Mouse (Mus musculus): ENCODE measurements around the gene Scarf1. TPM values are rescaled to one million over a fixed set of nuclear protein-coding genes. Genes with fewer than 3 reads are reported as not detected.

Gene Scarf1
- polyA plus RNA-seq, 1 experiment from 2014 or later, result 4.4 TPM

GRCm38 (mm10) chr11:75561410-75561791, 48.1 kb downstream of the Scarf1 start:
- Histone ChIP-seq H3K9me3 (ENCODE audit: control insufficient read depth, low read length) (no peaks in the 10 kb centered on the region), H3K4me2 (ENCODE audit: low read depth) (no peak overlapping the region), H3K4me1 (ENCODE audit: control insufficient read depth, insufficient read depth, low read length) (no peaks in the 10 kb centered on the region), H3K27ac (ENCODE audit: low read depth, low read length) (no peak overlapping the region), H3K9ac (ENCODE audit: low read length) (no peak overlapping the region), H3K27me3 (ENCODE audit: control insufficient read depth, insufficient read depth, low read length) (no peaks in the 10 kb centered on the region), H3K36me3 (ENCODE audit: control insufficient read depth, insufficient read depth, low read length) (no peaks in the 10 kb centered on the region), H3K4me3 (ENCODE audit: low read depth, low read length) (no peak overlapping the region)
- 88% methylated on average over 5 of the region's 5 CpGs for WGBS
- peak; percentile 2 for DNase-seq (ENCODE audit: low spot score)
- no peak for ATAC-seq (ENCODE audit: insufficient read depth, low FRiP score, low TSS enrichment)

GRCm38 (mm10) chr11:75562840-75563239, 49.5 kb downstream of the Scarf1 start:
- peak; percentile 4 for DNase-seq (ENCODE audit: low spot score)
- Histone ChIP-seq H3K27ac (ENCODE audit: low read depth, low read length) (no peak overlapping the region), H3K9me3 (ENCODE audit: control insufficient read depth, low read length) (no peaks in the 10 kb centered on the region), H3K36me3 (ENCODE audit: control insufficient read depth, insufficient read depth, low read length) (no peaks in the 10 kb centered on the region), H3K9ac (ENCODE audit: low read length) (no peak overlapping the region), H3K27me3 (ENCODE audit: control insufficient read depth, insufficient read depth, low read length) (no peaks in the 10 kb centered on the region), H3K4me2 (ENCODE audit: low read depth) (no peak overlapping the region), H3K4me1 (ENCODE audit: control insufficient read depth, insufficient read depth, low read length) (no peaks in the 10 kb centered on the region), H3K4me3 (ENCODE audit: low read depth, low read length) (no peak overlapping the region)
- no peak for ATAC-seq (ENCODE audit: insufficient read depth, low FRiP score, low TSS enrichment)
- WGBS, result 86% methylated on average over 8 of the region's 8 CpGs

GRCm38 (mm10) chr11:75563851-75564548, 50.7 kb downstream of the Scarf1 start:
- Histone ChIP-seq H3K4me1 (ENCODE audit: control insufficient read depth, insufficient read depth, low read length) (no peaks in the 10 kb centered on the region), H3K27me3 (ENCODE audit: control insufficient read depth, insufficient read depth, low read length) (no peaks in the 10 kb centered on the region), H3K4me3 (ENCODE audit: low read depth, low read length) (no peak overlapping the region), H3K9ac (ENCODE audit: low read length) (no peak overlapping the region), H3K4me2 (ENCODE audit: low read depth) (no peak overlapping the region), H3K9me3 (ENCODE audit: control insufficient read depth, low read length) (no peaks in the 10 kb centered on the region), H3K36me3 (ENCODE audit: control insufficient read depth, insufficient read depth, low read length) (no peaks in the 10 kb centered on the region; the same call in 1 of the 2 replicates), H3K27ac (ENCODE audit: low read depth, low read length) (no peak overlapping the region)
- ATAC-seq (ENCODE audit: insufficient read depth, low FRiP score, low TSS enrichment) (no peak), DNase-seq (ENCODE audit: low spot score) (peak; percentile 7)
- WGBS, result 80% methylated on average over 18 of the region's 18 CpGs

- no peaks in the 10 kb centered on the region for H3K9me3 ChIP-seq (ENCODE audit: control insufficient read depth, low read length)
- H3K27me3 ChIP-seq (ENCODE audit: control insufficient read depth, insufficient read depth, low read length), result no peaks in the 10 kb centered on the region
- DNase-seq (ENCODE audit: low spot score), result no peak
- no peaks in the 10 kb centered on the region for H3K4me1 ChIP-seq (ENCODE audit: control insufficient read depth, insufficient read depth, low read length)
- ATAC-seq (ENCODE audit: insufficient read depth, low FRiP score, low TSS enrichment), result no peak
- H3K27ac ChIP-seq (ENCODE audit: low read depth, low read length), result no peak overlapping the region
- no peak overlapping the region for H3K9ac ChIP-seq (ENCODE audit: low read length)
- no peak overlapping the region for H3K4me2 ChIP-seq (ENCODE audit: low read depth)
- 86% methylated on average over 2 of the region's 2 CpGs for WGBS
- no peak overlapping the region for H3K4me3 ChIP-seq (ENCODE audit: low read depth, low read length)
- no peaks in the 10 kb centered on the region; the same call in 1 of the 2 replicates for H3K36me3 ChIP-seq (ENCODE audit: control insufficient read depth, insufficient read depth, low read length)
These were observed 52.5 kb downstream of the Scarf1 start for GRCm38 (mm10) chr11:75565849-75566248.

GRCm38 (mm10) chr11:75566276-75567196, 53.2 kb downstream of the Scarf1 start:
- Histone ChIP-seq H3K9me3 (ENCODE audit: control insufficient read depth, low read length) (no peaks in the 10 kb centered on the region), H3K27me3 (ENCODE audit: control insufficient read depth, insufficient read depth, low read length) (no peaks in the 10 kb centered on the region), H3K4me3 (ENCODE audit: low read depth, low read length) (no peak overlapping the region), H3K4me1 (ENCODE audit: control insufficient read depth, insufficient read depth, low read length) (no peaks in the 10 kb centered on the region), H3K36me3 (ENCODE audit: control insufficient read depth, insufficient read depth, low read length) (no peaks in the 10 kb centered on the region; the same call in 1 of the 2 replicates), H3K4me2 (ENCODE audit: low read depth) (no peak overlapping the region), H3K27ac (ENCODE audit: low read depth, low read length) (no peak overlapping the region), H3K9ac (ENCODE audit: low read length) (no peak overlapping the region)
- no peak for DNase-seq (ENCODE audit: low spot score)
- WGBS, result 87% methylated on average over 13 of the region's 13 CpGs
- no peak for ATAC-seq (ENCODE audit: insufficient read depth, low FRiP score, low TSS enrichment)

GRCm38 (mm10) chr11:75567346-75568114, 54.2 kb downstream of the Scarf1 start:
- DNase-seq (ENCODE audit: low spot score) (no peak), ATAC-seq (ENCODE audit: insufficient read depth, low FRiP score, low TSS enrichment) (no peak)
- 74% methylated on average over 9 of the region's 9 CpGs for WGBS
- no peaks in the 10 kb centered on the region; the same call in 1 of the 2 replicates for H3K36me3 ChIP-seq (ENCODE audit: control insufficient read depth, insufficient read depth, low read length)
- H3K27ac ChIP-seq (ENCODE audit: low read depth, low read length), result no peak overlapping the region
- no peak overlapping the region for H3K4me3 ChIP-seq (ENCODE audit: low read depth, low read length)
- no peak overlapping the region for H3K9ac ChIP-seq (ENCODE audit: low read length)
- H3K4me2 ChIP-seq (ENCODE audit: low read depth), result no peak overlapping the region
- H3K9me3 ChIP-seq (ENCODE audit: control insufficient read depth, low read length), result no peaks in the 10 kb centered on the region
- peaks cover 5% of the 10 kb centered on the region for H3K4me1 ChIP-seq (ENCODE audit: control insufficient read depth, insufficient read depth, low read length)
- H3K27me3 ChIP-seq (ENCODE audit: control insufficient read depth, insufficient read depth, low read length), result no peaks in the 10 kb centered on the region

- Histone ChIP-seq H3K4me1 (ENCODE audit: control insufficient read depth, insufficient read depth, low read length) (peaks cover 10% of the 10 kb centered on the region), H3K9me3 (ENCODE audit: control insufficient read depth, low read length) (no peaks in the 10 kb centered on the region), H3K9ac (ENCODE audit: low read length) (no peak overlapping the region), H3K27me3 (ENCODE audit: control insufficient read depth, insufficient read depth, low read length) (no peaks in the 10 kb centered on the region), H3K27ac (ENCODE audit: low read depth, low read length) (no peak overlapping the region), H3K4me2 (ENCODE audit: low read depth) (no peak overlapping the region), H3K4me3 (ENCODE audit: low read depth, low read length) (no peak overlapping the region), H3K36me3 (ENCODE audit: control insufficient read depth, insufficient read depth, low read length) (no peaks in the 10 kb centered on the region; the same call in 1 of the 2 replicates)
- DNase-seq (ENCODE audit: low spot score) (peak; percentile 2), ATAC-seq (ENCODE audit: insufficient read depth, low FRiP score, low TSS enrichment) (no peak)
- 93% methylated on average over 6 of the region's 6 CpGs for WGBS
These were observed 54.8 kb downstream of the Scarf1 start for GRCm38 (mm10) chr11:75568115-75568511.

- WGBS, result 91% methylated on average over 12 of the region's 12 CpGs
- no peaks in the 10 kb centered on the region for H3K9me3 ChIP-seq (ENCODE audit: control insufficient read depth, low read length)
- no peak for ATAC-seq (ENCODE audit: insufficient read depth, low FRiP score, low TSS enrichment)
These were observed 55.6 kb downstream of the Scarf1 start for GRCm38 (mm10) chr11:75568962-75569361.

More at GRCm38 (mm10) chr11:75568962-75569361, 55.6 kb downstream of the Scarf1 start:
- no peak overlapping the region for H3K27ac ChIP-seq (ENCODE audit: low read depth, low read length)
- H3K4me3 ChIP-seq (ENCODE audit: low read depth, low read length), result no peak overlapping the region
- H3K27me3 ChIP-seq (ENCODE audit: control insufficient read depth, insufficient read depth, low read length), result no peaks in the 10 kb centered on the region
- H3K36me3 ChIP-seq (ENCODE audit: control insufficient read depth, insufficient read depth, low read length), result no peaks in the 10 kb centered on the region; the same call in 1 of the 2 replicates
- H3K4me1 ChIP-seq (ENCODE audit: control insufficient read depth, insufficient read depth, low read length), result peaks cover 11% of the 10 kb centered on the region
- no peak overlapping the region for H3K9ac ChIP-seq (ENCODE audit: low read length)
- DNase-seq (ENCODE audit: low spot score), result no peak
- H3K4me2 ChIP-seq (ENCODE audit: low read depth), result no peak overlapping the region
